ENCODE assay signal across 15 mouse cellular contexts in genomic region chr16:57580041-57580440, GRCm38 (mm10). TPM values are rescaled to one million over a fixed set of nuclear protein-coding genes. Genes with fewer than 3 reads are reported as not detected.
A peak's percentile ranks its signal among the peaks of the same experiment; 100 is the strongest.
DNase-seq lines count a peak whose midpoint lies in the region; ATAC-seq and TF ChIP-seq lines count a peak whose summit lies in the region.
"Had no signal": no experiment of that assay in that cellular context is flagged by ENCODE, and none has a peak within 500 bp of the region (broad histone marks: within the 10 kb centered on the region; RNA-seq: fewer than 3 reads in every experiment).

No protein-coding gene starts in this region.

- ATAC-seq in heart, embryonic 13.5 days (ENCODE audit: extremely low read depth, insufficient number of reproducible peaks, low FRiP score, low TSS enrichment): no peak
- ATAC-seq in lung, embryonic 14.5 days (ENCODE audit: insufficient read depth): peak; percentile 80
- ATAC-seq in kidney, postnatal 0 days (replicated peaks; ENCODE audit: low FRiP score, low read depth): no peak
- peak; percentile 59 for ATAC-seq in megakaryocyte, adult 5-6 weeks (ENCODE audit: poor library complexity, severe bottlenecking)
- ATAC-seq in forebrain, embryonic 13.5 days: no peak
- ATAC-seq: forebrain, embryonic 16.5 days had no signal

- no peaks in the 10 kb centered on the region for H3K9me3 ChIP-seq in heart, embryonic 13.5 days
- no peaks in the 10 kb centered on the region for H3K9me3 ChIP-seq in lung, embryonic 14.5 days (ENCODE audit: low read depth, low read length)
- H3K9me3 ChIP-seq in kidney, postnatal 0 days (replicated peaks; ENCODE audit: low read length): no peaks in the 10 kb centered on the region
- no peaks in the 10 kb centered on the region for H3K9me3 ChIP-seq in forebrain, embryonic 13.5 days (replicated peaks)
- H3K9me3 ChIP-seq: hindbrain, embryonic 15.5 days had no signal

- no peak for DNase-seq in heart, adult 18-20 months
- peak; percentile 32 for DNase-seq in lung, embryonic 14.5 days
- DNase-seq in lung, adult 18-20 months: no peak
- peak; percentile 24 for DNase-seq in kidney, postnatal 0 days (ENCODE audit: low spot score)
- no peak for DNase-seq in layer of hippocampus, adult 2 months (ENCODE audit: low spot score in 2 of 2)
- DNase-seq: adrenal gland, postnatal 36 days; cerebellum, adult 11 months; gastrocnemius, postnatal 36 days; right cerebral cortex, adult 18-20 months; thymus, postnatal 36 days had no signal

- H3K9ac ChIP-seq in heart, embryonic 13.5 days: no peak overlapping the region
- no peak overlapping the region for H3K9ac ChIP-seq in lung, embryonic 14.5 days
- H3K9ac ChIP-seq in kidney, postnatal 0 days (ENCODE audit: low read depth, low read length): no peak overlapping the region
- H3K9ac ChIP-seq in forebrain, embryonic 13.5 days: no peak overlapping the region
- H3K9ac ChIP-seq: hindbrain, embryonic 15.5 days had no signal

- H3K27ac ChIP-seq in heart, embryonic 13.5 days (replicated peaks): peak overlapping the region; percentile 57
- H3K27ac ChIP-seq in lung, embryonic 14.5 days (ENCODE audit: low read depth): no peak overlapping the region
- no peak overlapping the region for H3K27ac ChIP-seq in kidney, postnatal 0 days
- no peak overlapping the region for H3K27ac ChIP-seq in forebrain, embryonic 13.5 days
- H3K27ac ChIP-seq in layer of hippocampus, adult 2 months: no peak overlapping the region
- H3K27ac ChIP-seq: hindbrain, embryonic 15.5 days had no signal

- TF ChIP-seq CTCF in lung, embryonic 14.5 days (IDR thresholded peaks at IDR 0.05; ENCODE audit: low read depth): no peak
- no peak for TF ChIP-seq CTCF in kidney, postnatal 0 days (IDR thresholded peaks at IDR 0.05; ENCODE audit: low read depth)
- no peak for TF ChIP-seq CTCF in layer of hippocampus, adult 2 months (conservative IDR thresholded peaks at IDR 0.05)

- H3K36me3 ChIP-seq in heart, embryonic 13.5 days: peaks cover 22% of the 10 kb centered on the region
- H3K36me3 ChIP-seq in lung, embryonic 14.5 days (ENCODE audit: insufficient read depth): peaks cover 3% of the 10 kb centered on the region; the same call in 1 of the 2 replicates
- H3K36me3 ChIP-seq in kidney, postnatal 0 days (ENCODE audit: insufficient read depth, low read length): no peaks in the 10 kb centered on the region
- H3K36me3 ChIP-seq in forebrain, embryonic 13.5 days (ENCODE audit: poor library complexity, severe bottlenecking): no peaks in the 10 kb centered on the region
- H3K36me3 ChIP-seq: hindbrain, embryonic 15.5 days had no signal

- peaks cover 26% of the 10 kb centered on the region for H3K4me1 ChIP-seq in heart, embryonic 13.5 days
- no peaks in the 10 kb centered on the region for H3K4me1 ChIP-seq in lung, embryonic 14.5 days (ENCODE audit: insufficient read depth)
- H3K4me1 ChIP-seq in kidney, postnatal 0 days (replicated peaks; ENCODE audit: insufficient read depth, low read length): no peaks in the 10 kb centered on the region
- H3K4me1 ChIP-seq in forebrain, embryonic 13.5 days: peaks cover 6% of the 10 kb centered on the region; the same call in 1 of the 2 replicates
- H3K4me1 ChIP-seq: hindbrain, embryonic 15.5 days had no signal

- WGBS in heart, embryonic 13.5 days: 44% methylated on average over 7 of the region's 7 CpGs
- WGBS in lung, embryonic 14.5 days: 61% methylated on average over 7 of the region's 7 CpGs
- WGBS in kidney, postnatal 0 days: 66% methylated on average over 7 of the region's 7 CpGs
- WGBS in forebrain, embryonic 13.5 days: 78% methylated on average over 7 of the region's 7 CpGs

- H3K4me3 ChIP-seq in heart, embryonic 13.5 days: no peak overlapping the region
- no peak overlapping the region for H3K4me3 ChIP-seq in lung, embryonic 14.5 days (ENCODE audit: low read depth, low read length)
- H3K4me3 ChIP-seq in kidney, postnatal 0 days (replicated peaks; ENCODE audit: low read depth, low read length): no peak overlapping the region
- H3K4me3 ChIP-seq in forebrain, embryonic 13.5 days: no peak overlapping the region
- H3K4me3 ChIP-seq in layer of hippocampus, adult 2 months: no peak overlapping the region
- H3K4me3 ChIP-seq: hindbrain, embryonic 15.5 days had no signal

- H3K4me2 ChIP-seq in heart, embryonic 13.5 days: no peak overlapping the region
- no peak overlapping the region for H3K4me2 ChIP-seq in lung, embryonic 14.5 days
- no peak overlapping the region for H3K4me2 ChIP-seq in kidney, postnatal 0 days (ENCODE audit: low read length)
- H3K4me2 ChIP-seq in forebrain, embryonic 13.5 days: no peak overlapping the region
- H3K4me2 ChIP-seq: hindbrain, embryonic 15.5 days had no signal

- H3K27me3 ChIP-seq in heart, embryonic 13.5 days (replicated peaks): no peaks in the 10 kb centered on the region
- no peaks in the 10 kb centered on the region for H3K27me3 ChIP-seq in lung, embryonic 14.5 days (ENCODE audit: insufficient read depth, low read length)
- no peaks in the 10 kb centered on the region for H3K27me3 ChIP-seq in kidney, postnatal 0 days (ENCODE audit: insufficient read depth, low read length)
- H3K27me3 ChIP-seq in forebrain, embryonic 13.5 days: no peaks in the 10 kb centered on the region
- H3K27me3 ChIP-seq: hindbrain, embryonic 15.5 days had no signal

RNA-seq across cellular contexts. Expression of gene Cmss1, which starts 26.6 kb away (rescaled TPM):
- 32.2 and 33.9 TPM in 2 replicates for polyA plus RNA-seq in heart, embryonic 13.5 days (2015; fragmentation: Nextera tagmentation; extraction: Ambion mirVana)
- 10 to 100 TPM; 70.2 to 79.9 TPM for total RNA-seq in heart, adult 18-20 months (2021)
- 58.0 and 67.9 TPM in 2 replicates for polyA plus RNA-seq in lung, embryonic 14.5 days (2014; fragmentation: Nextera tagmentation; extraction: Ambion mirVana)
- 50.4 and 50.5 TPM in 2 replicates for polyA plus RNA-seq in kidney, postnatal 0 days (2015; fragmentation: Nextera tagmentation; extraction: Ambion mirVana)
- 4.6 and 6.2 TPM in 2 replicates for total RNA-seq in megakaryocyte, adult 5-6 weeks (2015)
- total RNA-seq in megakaryocyte, adult 5-6 weeks (2017): 18.0 and 20.1 TPM in 2 replicates
- 43.9 and 45.2 TPM in 2 replicates for polyA plus RNA-seq in forebrain, embryonic 13.5 days (2015; fragmentation: Nextera tagmentation; extraction: Ambion mirVana)
- total RNA-seq in layer of hippocampus, adult 2 months (2021): 10 to 100 TPM; 16.2 to 16.3 TPM

Comparison
In these comparisons a context has a peak if more than half of its experiments do, and no peak if none do; other contexts are left out.
1. DNase-seq: peak in lung, embryonic 14.5 days (single experiment) and kidney, postnatal 0 days (single experiment); none in heart, adult 18-20 months (0 of 2), lung, adult 18-20 months (0 of 2) and layer of hippocampus, adult 2 months (0 of 2).
2. ATAC-seq: peak in lung, embryonic 14.5 days (single experiment) and megakaryocyte, adult 5-6 weeks (single experiment); none in heart, embryonic 13.5 days (single experiment), kidney, postnatal 0 days (single experiment) and forebrain, embryonic 13.5 days (single experiment).